Mouse (Mus musculus) left cerebral cortex, postnatal 25 days (tissue): ENCODE measurements around the gene Nudt15. TPM values are rescaled to one million over a fixed set of nuclear protein-coding genes. Genes with fewer than 3 reads are reported as not detected.
A peak's percentile ranks its signal among the peaks of the same experiment; 100 is the strongest.

ENCODE experiments used
- DNase-seq, 2 experiments: peaks; one replicate each; pipeline ENCODE4 v3.0.0; 2022; ENCODE audit warnings: low spot score in 2 of 2, mixed read lengths in 1 of 2
- intact Hi-C: fragments of 180-260 bp; cut with DNase I; formaldehyde crosslinking; loops from one replicate; pipeline ENCODE4 v1.15.1; 2025
- total RNA-seq, 2 experiments: library from RNA; stranded (reverse); gene quantifications; 2 replicates each; pipeline ENCODE4 v1.2.3; 2021

Gene Nudt15
- total RNA-seq, 2 experiments from 2014 or later = 4.5 to 6.4 TPM

GRCm38 (mm10) chr14:73477077-73477476, 71.0 kb downstream of the Nudt15 start:
- intact Hi-C loops = loop anchor here (5.0 kb wide), 1 partner anchor 150 kb away; the partner anchor contains the start of gene Rb1

GRCm38 (mm10) chr14:73476361-73476934, 71.6 kb downstream of the Nudt15 start:
- intact Hi-C loops = loop anchor here (5.0 kb wide), 1 partner anchor 149 kb away; the partner anchor contains the start of gene Rb1
- peak in 1 of 2 experiments; percentile 25 for DNase-seq

More at GRCm38 (mm10) chr14:73477077-73477476, 71.0 kb downstream of the Nudt15 start:
- DNase-seq = no peak

GRCm38 (mm10) chr14:73475506-73475905, 72.5 kb downstream of the Nudt15 start:
- intact Hi-C loops = loop anchor here (5.0 kb wide), 1 partner anchor 148 kb away; the partner anchor contains the start of gene Rb1
- no peak for DNase-seq

GRCm38 (mm10) chr14:73474636-73475093, 73.4 kb downstream of the Nudt15 start:
- peak; percentile 46 to 72 for DNase-seq
- intact Hi-C loops = loop anchor here (1.0 to 5.0 kb wide), 3 partner anchors 89 to 367 kb away; partner anchors contain the start of genes Itm2b and Rb1

- peak in 1 of 2 experiments; percentile 32 for DNase-seq
- intact Hi-C loops = loop anchor here (1.0 to 5.0 kb wide), 2 partner anchors 89 to 367 kb away; partner anchors contain the start of gene Itm2b
Measured at GRCm38 (mm10) chr14:73473670-73474460, 74.2 kb downstream of the Nudt15 start.

- intact Hi-C loops = loop anchor here (5.0 kb wide), 1 partner anchor 365 kb away; no protein-coding TSS in a partner anchor
- DNase-seq = no peak
Measured at GRCm38 (mm10) chr14:73472205-73472604, 75.8 kb downstream of the Nudt15 start.

- intact Hi-C loops = loop anchor here (5.0 kb wide), 1 partner anchor 363 kb away; no protein-coding TSS in a partner anchor
- DNase-seq = peak in 1 of 2 experiments; percentile 63
Measured at GRCm38 (mm10) chr14:73470593-73470992, 77.4 kb downstream of the Nudt15 start.

- peak; percentile 83 to 95 for DNase-seq
- intact Hi-C loops = no loop called here
Measured at GRCm38 (mm10) chr14:73469506-73469905, 78.5 kb downstream of the Nudt15 start.

Other genes starting within 250 kb of the Nudt15 start
- 10 to 100 TPM; 31.1 to 33.1 TPM for gene Rb1, start 222.4 kb downstream of the Nudt15 start, total RNA-seq
- gene Itm2b, start 163.0 kb downstream of the Nudt15 start, total RNA-seq = 100 to 1,000 TPM; 746 to 815 TPM
- gene Med4, start 38.2 kb downstream of the Nudt15 start, total RNA-seq = 10 to 100 TPM; 26.5 to 27.5 TPM
- gene Sucla2, start 22.9 kb downstream of the Nudt15 start, total RNA-seq = 100 to 1,000 TPM; 146 to 164 TPM
- gene Gm21750, start 113.0 kb upstream of the Nudt15 start, total RNA-seq = under 1 TPM; 0.23 TPM